Mouse (Mus musculus) liver, embryonic 14.5 days (tissue): ENCODE data around the gene Psd. TPM values are rescaled to one million over a fixed set of nuclear protein-coding genes. Genes with fewer than 3 reads are reported as not detected.

Experiments
- ATAC-seq: fragments of 200-750 bp; cut with Nextera tagmentation; 2 replicates; pipeline ENCODE4 v1.8.0; 2017; ENCODE audit warnings: moderate number of reproducible peaks, mild to moderate bottlenecking, moderate library complexity; ENCODE audit not compliant: insufficient read depth
- DNase-seq, 3 experiments: peaks; one replicate each; pipeline ENCODE4 v3.0.0-alpha.2; 2012 to 2013; ENCODE audit warnings: low read depth in 3 of 3, low spot score in 3 of 3
- H3K27ac ChIP-seq: fragments of 300-500 bp; sonication (generic); 2 replicates; pipeline ENCODE4 v1.5.1; 2014; ENCODE audit warnings: moderate library complexity, mild to moderate bottlenecking, control low read depth, inconsistent platforms
- H3K27me3 ChIP-seq: fragments of 300-500 bp; sonication (generic); 2 replicates; pipeline ENCODE4 v1.6.1; 2014; ENCODE audit warnings: mild to moderate bottlenecking, low read length, moderate library complexity; ENCODE audit not compliant: control insufficient read depth, insufficient read depth
- H3K36me3 ChIP-seq: fragments of 300-500 bp; sonication (generic); replicated peaks from 2 replicates; pipeline ENCODE4 v1.6.1; 2014; ENCODE audit warnings: low read depth; ENCODE audit not compliant: control insufficient read depth, insufficient read depth
- H3K4me1 ChIP-seq, 2 experiments: fragments of 200-500 bp in 1 of 2; fragments of 300-500 bp in 1 of 2; sonication (generic) in 1 of 2; replicated peaks; 2 replicates each; pipeline ENCODE4 v1.6.1; 2012 to 2014; ENCODE audit warnings: antibody characterized with exemption in 1 of 2, inconsistent platforms in 1 of 2, low read length in 1 of 2; ENCODE audit not compliant: control insufficient read depth in 2 of 2, insufficient read depth in 2 of 2
- H3K4me2 ChIP-seq: fragments of 300-500 bp; sonication (generic); 2 replicates; pipeline ENCODE4 v1.6.1; 2014; ENCODE audit warnings: low read depth, mild to moderate bottlenecking, control low read depth, moderate library complexity
- H3K4me3 ChIP-seq, 2 experiments: fragments of 200-500 bp in 1 of 2; fragments of 300-500 bp in 1 of 2; sonication (generic) in 1 of 2; 2 replicates each; pipeline ENCODE4 v1.5.1; 2012 to 2014; ENCODE audit warnings: low read depth in 2 of 2, low read length in 2 of 2, mild to moderate bottlenecking in 2 of 2, control low read depth in 1 of 2, inconsistent platforms in 1 of 2, moderate library complexity in 1 of 2; ENCODE audit not compliant: insufficient read depth in 1 of 2
- H3K9ac ChIP-seq: fragments of 300-500 bp; sonication (generic); replicated peaks from 2 replicates; pipeline ENCODE4 v1.6.1; 2014; ENCODE audit warnings: mild to moderate bottlenecking, control low read depth, moderate library complexity
- H3K9me3 ChIP-seq: fragments of 300-500 bp; sonication (generic); 2 replicates; pipeline ENCODE4 v1.6.1; 2016; ENCODE audit warnings: low read length, mixed read lengths; ENCODE audit not compliant: control insufficient read depth
- CTCF ChIP-seq: IDR thresholded peaks from 2 replicates; pipeline ENCODE4 v1.5.1; 2016; ENCODE audit warnings: antibody characterized with exemption, low read depth, control low read depth
- EP300 ChIP-seq: IDR thresholded peaks from 2 replicates; pipeline ENCODE4 v1.6.1; 2016; ENCODE audit warnings: antibody characterized with exemption, low read depth
- WGBS: fragments of 180-500 bp; shearing (Covaris S2); extraction: QIAGEN DNeasy Blood & Tissue Kit; methylation state at CpG from one replicate; pipeline ENCODE4 v1.1.7; 2014; ENCODE audit not compliant: insufficient replicate concordance; 5-methylcytosine and 5-hydroxymethylcytosine counted together
- polyA plus RNA-seq, 2 experiments: library from polyadenylated mRNA; depleted of rRNA in 1 of 2; stranded (reverse) in 1 of 2; unstranded in 1 of 2; fragments of >200 nt; fragmentation: Nextera tagmentation in 1 of 2; extraction: Ambion mirVana in 1 of 2; gene quantifications; 2 replicates each; pipeline versions ENCODE4 v1.2.1 to v1.2.3; 2012 to 2014

The Psd gene
- polyA plus RNA-seq, 2 experiments, result 4.9 TPM

GRCm38 (mm10) chr19:46321101-46321943 lies 5.6 kb downstream of the Psd start:
- no peaks in the 10 kb centered on the region for H3K36me3 ChIP-seq
- H3K4me2 ChIP-seq, result no peak overlapping the region
- DNase-seq (no peak), ATAC-seq (no peak)
- no peak overlapping the region for H3K27ac ChIP-seq
- no peaks in the 10 kb centered on the region for H3K9me3 ChIP-seq
- H3K4me3 ChIP-seq, result no peak overlapping the region
- peaks cover 99% of the 10 kb centered on the region for H3K27me3 ChIP-seq
- H3K4me1 ChIP-seq, result peaks cover 7 to 11% of the 10 kb centered on the region in 2 experiments
- TF ChIP-seq EP300 (no peak), CTCF (no peak)
- H3K9ac ChIP-seq, result no peak overlapping the region
- 25% methylated on average over 6 of the region's 6 CpGs for WGBS

GRCm38 (mm10) chr19:46320076-46320785 lies 6.7 kb downstream of the Psd start:
- H3K27ac ChIP-seq, result no peak overlapping the region
- TF ChIP-seq EP300 (no peak), CTCF (no peak)
- H3K9ac ChIP-seq, result no peak overlapping the region
- no peak overlapping the region for H3K4me3 ChIP-seq
- H3K36me3 ChIP-seq, result no peaks in the 10 kb centered on the region
- DNase-seq, result no peak
- ATAC-seq, result no peak
- no peak overlapping the region for H3K4me2 ChIP-seq
- 56% methylated on average over 8 of the region's 8 CpGs for WGBS
- peaks cover 94% of the 10 kb centered on the region for H3K27me3 ChIP-seq
- peaks cover 18 to 20% of the 10 kb centered on the region in 2 experiments for H3K4me1 ChIP-seq
- no peaks in the 10 kb centered on the region for H3K9me3 ChIP-seq

- ATAC-seq (no peak), DNase-seq (no peak)
- peaks cover 80% of the 10 kb centered on the region for H3K27me3 ChIP-seq
- WGBS, result 9% methylated on average over 16 of the region's 16 CpGs
- H3K4me3 ChIP-seq, result no peak overlapping the region
- H3K9me3 ChIP-seq, result no peaks in the 10 kb centered on the region
- no peak overlapping the region for H3K27ac ChIP-seq
- no peaks in the 10 kb centered on the region for H3K36me3 ChIP-seq
- H3K9ac ChIP-seq, result no peak overlapping the region
- peak overlapping the region; percentile 24 for H3K4me2 ChIP-seq
- peaks cover 32 to 34% of the 10 kb centered on the region in 2 experiments for H3K4me1 ChIP-seq
- TF ChIP-seq CTCF, result no peak
- TF ChIP-seq EP300, result no peak
These were observed 8.2 kb downstream of the Psd start for GRCm38 (mm10) chr19:46318586-46319378.

- no peaks in the 10 kb centered on the region for H3K36me3 ChIP-seq
- no peak for TF ChIP-seq CTCF
- TF ChIP-seq EP300, result no peak
- H3K4me3 ChIP-seq, result peak overlapping the region in 1 of 2 experiments; percentile 45; a peak in 2 of 4 replicates
- H3K9me3 ChIP-seq, result no peaks in the 10 kb centered on the region
- H3K27ac ChIP-seq, result no peak overlapping the region
- H3K4me1 ChIP-seq, result peaks cover 36 to 40% of the 10 kb centered on the region in 2 experiments
- peaks cover 73% of the 10 kb centered on the region for H3K27me3 ChIP-seq
- no peak for DNase-seq
- H3K9ac ChIP-seq, result no peak overlapping the region
- peak overlapping the region; percentile 58 for H3K4me2 ChIP-seq
- 2% methylated on average over 32 of the region's 42 CpGs for WGBS
- no peak for ATAC-seq
These were observed 8.9 kb downstream of the Psd start for GRCm38 (mm10) chr19:46318031-46318471.
